Mouse (Mus musculus) lung, postnatal 4 days (tissue): Measurements from ENCODE around the gene 2610028H24Rik.

ENCODE experiments used
- DNase-seq, 2 experiments: peaks; one replicate each; pipeline ENCODE4 v3.0.0; 2021

2610028H24Rik gene

DNA sequence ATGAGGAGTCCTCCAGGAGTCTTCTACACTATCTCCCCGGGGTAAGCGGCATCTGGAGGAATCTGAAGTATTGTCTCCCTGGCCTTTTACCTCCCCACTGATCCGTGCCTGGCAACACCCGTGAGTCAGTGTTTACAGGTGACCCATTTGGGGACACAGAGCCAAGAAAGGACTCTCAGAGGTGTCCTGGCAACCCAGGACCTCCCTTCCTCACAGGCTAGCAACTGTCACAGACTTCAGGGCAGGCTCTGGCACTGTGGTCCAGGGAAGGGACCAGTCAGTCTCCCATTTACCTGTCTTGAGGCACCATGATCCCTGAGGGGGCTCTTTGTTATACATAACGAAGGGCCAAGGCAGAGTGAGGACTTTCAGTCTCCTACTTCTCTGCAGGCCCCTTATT, at the start of gene 2610028H24Rik:
Gene 2610028H24Rik, plus strand, starts transcription at position 231 of the 400 bp plus-strand sequence.
- no peak for DNase-seq

DNA sequence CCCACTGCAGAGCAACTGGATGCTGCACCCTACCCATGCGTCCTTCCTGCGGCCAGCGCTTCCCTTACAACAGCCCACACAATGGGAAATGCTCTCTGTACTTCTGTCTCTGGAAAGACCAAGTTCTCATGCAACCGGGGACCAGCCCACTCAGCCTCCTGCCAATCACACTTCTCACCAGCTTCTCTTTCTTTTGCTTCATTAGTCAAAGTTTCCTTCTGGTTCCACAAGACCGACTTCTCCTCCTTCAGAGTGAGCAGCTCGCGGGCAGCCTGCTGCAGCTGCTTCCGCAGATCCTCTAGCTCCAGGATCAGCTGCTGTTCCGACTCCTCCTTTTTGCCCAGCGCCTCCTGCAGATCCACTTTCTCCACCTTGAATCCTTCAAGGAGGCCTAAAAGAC, 40.4 kb upstream of the 2610028H24Rik start:
- no peak for DNase-seq

DNA sequence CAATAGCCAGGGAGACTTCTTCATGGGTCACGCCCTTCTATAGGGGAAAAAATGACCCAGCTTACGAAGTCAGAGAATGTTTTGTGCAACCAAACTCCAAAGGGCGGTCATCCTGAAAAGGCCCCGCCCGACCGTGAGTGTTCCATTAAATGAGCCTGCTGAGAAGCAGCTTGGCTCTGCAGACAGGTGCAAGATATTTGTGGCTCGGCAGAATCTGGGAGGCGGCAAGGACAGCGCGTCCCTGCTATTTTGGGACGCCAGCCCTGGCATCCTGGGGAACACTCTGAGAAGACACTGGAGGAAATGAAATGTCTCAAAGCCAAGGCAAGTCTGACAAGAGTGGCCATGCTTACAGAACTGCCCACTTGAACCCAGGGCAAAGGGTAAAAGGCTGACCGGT, 32.1 kb upstream of the 2610028H24Rik start:
- DNase-seq = no peak

- DNase-seq = no peak
These were observed 23.2 kb upstream of the 2610028H24Rik start for GRCm38 (mm10) chr10:76425674-76426073.

GRCm38 (mm10) chr10:76433925-76434324, 15.0 kb upstream of the 2610028H24Rik start:
- DNase-seq = peak in 1 of 2 experiments; percentile 40

DNA sequence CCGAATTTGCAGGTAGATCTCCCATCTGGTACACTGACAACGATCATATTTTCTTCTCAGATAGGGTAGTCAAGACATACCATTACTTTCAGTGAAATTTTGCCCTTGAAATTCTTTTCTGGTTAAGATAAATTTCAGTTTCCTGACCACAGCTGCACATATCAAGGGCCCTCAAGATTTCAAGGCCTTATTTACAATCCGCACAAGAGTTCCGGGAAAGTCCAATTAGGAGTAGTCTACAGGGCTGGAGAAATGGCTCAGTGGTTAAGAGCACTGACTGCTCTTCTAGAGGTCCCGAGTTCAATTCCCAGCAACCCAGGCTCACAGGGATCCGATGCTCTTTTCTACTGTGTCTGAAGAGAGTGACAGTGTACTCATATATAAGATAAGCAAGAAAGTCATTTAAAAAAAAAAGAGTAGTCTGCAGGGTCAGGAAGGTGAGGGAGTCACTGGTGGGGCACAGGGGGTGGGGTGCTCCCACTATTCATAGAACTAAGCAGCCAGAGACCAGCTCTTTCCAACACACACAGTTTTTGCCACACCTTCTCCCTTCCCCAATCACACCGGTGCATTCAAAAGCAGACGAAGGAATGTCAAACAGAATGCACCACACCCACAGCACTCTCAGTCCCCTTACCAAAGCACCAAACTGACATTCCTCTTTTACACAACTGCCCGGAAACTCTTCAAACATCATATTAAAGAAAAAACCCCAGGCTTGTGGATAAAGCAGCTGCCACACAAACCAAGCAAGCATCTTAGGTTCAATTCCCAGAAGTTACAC, 9.6 kb upstream of the 2610028H24Rik start:
- no peak for DNase-seq

GRCm38 (mm10) chr10:76440281-76440680, 8.6 kb upstream of the 2610028H24Rik start, which contains the start of gene AC141477.1:
AC141477.1 (minus strand) TSS chr10:76440444.
- no peak for DNase-seq

GRCm38 (mm10) chr10:76442178-76443088, 6.4 kb upstream of the 2610028H24Rik start, which contains the start of gene Pcnt:
Pcnt (minus strand) TSS chr10:76442786.
- peak; percentile 98 to 99 for DNase-seq

GRCm38 (mm10) chr10:76445996-76446681, 2.7 kb upstream of the 2610028H24Rik start:
- DNase-seq = peak; percentile 53 to 56

- peak; percentile 75 to 83 for DNase-seq
These were observed 1.3 kb upstream of the 2610028H24Rik start for GRCm38 (mm10) chr10:76447406-76448229.

- DNase-seq = peak; percentile 49 to 68
These were observed 6.4 kb downstream of the 2610028H24Rik start for GRCm38 (mm10) chr10:76455289-76455688.

DNA sequence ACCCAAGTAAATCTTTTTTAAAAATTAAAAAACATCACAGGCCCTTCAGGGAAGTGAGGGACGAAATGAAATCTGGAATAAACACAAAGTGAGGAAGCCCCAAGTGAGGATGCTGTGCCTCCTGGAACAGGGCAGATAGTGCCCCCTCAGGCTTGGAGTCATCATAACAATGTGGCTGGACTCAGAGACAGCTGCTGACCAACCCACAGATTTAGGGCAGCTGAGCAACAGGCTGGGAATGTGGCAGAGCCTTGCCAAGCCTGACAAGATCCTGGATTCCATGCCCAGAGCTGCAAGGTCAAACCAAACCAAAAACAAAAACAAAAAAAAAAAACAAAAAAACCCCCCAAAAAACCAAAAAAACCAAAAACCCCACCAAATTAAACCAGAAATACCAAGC, 12.4 kb downstream of the 2610028H24Rik start:
- DNase-seq = no peak

- no peak for DNase-seq
These were observed 13.4 kb downstream of the 2610028H24Rik start for GRCm38 (mm10) chr10:76462312-76462711.

DNA sequence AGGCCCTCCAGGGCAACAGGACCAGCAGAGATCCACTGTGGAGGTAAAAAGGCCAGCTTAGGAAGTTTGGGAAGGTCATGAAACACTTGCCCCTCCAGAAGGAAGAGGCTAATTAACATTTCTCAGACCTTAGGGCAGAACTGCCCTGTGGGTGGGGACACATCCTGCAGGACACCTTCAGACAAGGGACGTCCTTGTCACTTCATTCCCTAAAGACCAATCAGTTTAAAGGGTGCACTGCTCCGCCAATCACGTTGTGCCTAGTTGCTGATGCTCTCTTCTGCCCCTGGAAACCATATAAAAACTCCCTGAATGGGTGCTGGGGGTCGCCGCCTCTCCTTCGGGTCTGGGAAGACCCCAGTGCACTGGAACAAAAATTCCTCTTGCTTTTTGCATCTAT, 13.8 kb downstream of the 2610028H24Rik start:
- DNase-seq = no peak

DNA sequence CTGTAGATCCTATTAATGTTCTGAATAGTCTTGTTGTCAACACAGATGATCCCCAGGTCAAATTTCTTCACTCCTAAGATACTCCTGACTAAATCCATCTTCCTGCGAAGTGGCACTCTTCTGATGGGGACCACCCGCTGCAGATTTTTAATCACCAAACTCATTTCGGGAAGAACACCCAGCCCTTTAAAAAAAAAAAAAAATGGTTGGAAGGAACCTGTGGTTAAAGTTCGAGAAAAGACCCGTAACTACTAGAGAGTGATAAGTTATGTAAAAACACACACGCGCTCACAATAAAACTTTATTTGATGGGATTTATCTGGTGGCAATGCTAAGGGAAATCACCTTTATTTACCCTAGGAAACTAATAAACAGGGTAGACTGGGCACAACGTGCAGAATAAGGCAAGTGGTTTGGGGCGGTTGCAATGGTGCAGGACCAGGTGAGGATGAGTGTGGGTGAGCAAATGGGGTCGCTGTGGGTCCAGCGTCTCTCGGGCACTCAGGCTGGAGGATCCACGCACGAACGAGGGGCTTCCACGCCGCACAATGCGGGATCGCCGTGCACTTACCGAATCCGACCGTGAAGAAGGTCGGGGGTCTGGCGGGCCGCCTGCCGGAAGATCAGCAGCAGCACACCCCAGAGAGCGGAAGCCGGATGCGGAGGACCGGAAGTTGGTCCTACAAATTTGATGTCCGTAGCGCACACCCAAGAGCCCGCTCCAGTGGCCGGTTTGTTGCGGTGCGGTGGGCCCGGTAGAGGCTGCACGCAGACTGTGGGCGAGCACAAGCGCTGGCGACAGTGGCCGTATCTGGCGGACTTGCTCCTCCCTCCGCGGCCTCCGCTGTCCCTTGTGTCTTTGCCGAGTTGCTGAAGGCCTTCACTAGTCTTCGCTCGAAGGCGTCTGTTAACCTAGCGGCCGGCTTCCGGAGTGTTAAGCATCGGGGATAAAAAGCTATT, 19.6 kb downstream of the 2610028H24Rik start, which contains the start of the genes Mcm3ap and Ybey:
Gene Mcm3ap, plus strand, starts transcription at position 725 of the 960 bp plus-strand sequence.
Gene Ybey, minus strand, starts transcription at position 912 of the 960 bp plus-strand sequence.
- peak; percentile 92 to 94 for DNase-seq

DNA sequence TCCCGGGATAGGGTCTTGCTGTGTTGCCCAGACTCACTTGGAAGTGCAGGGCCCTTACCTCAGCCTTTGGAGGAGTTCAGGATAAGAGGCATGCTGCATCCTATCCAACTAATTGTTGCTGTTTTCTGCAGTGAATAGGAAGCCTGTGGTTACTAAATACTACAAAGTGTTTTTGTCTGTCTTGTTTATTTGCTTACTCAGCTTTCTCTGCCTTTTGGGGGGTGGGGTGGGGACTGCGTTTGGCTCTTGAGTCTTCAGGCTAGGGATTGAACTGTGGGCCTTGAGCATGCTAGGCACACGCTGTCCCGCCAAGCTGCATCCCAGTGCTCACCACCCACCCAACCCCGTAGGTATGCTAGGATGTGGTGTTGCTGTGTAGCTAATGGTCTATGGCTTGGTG, 24.9 kb downstream of the 2610028H24Rik start:
- DNase-seq = no peak

DNA sequence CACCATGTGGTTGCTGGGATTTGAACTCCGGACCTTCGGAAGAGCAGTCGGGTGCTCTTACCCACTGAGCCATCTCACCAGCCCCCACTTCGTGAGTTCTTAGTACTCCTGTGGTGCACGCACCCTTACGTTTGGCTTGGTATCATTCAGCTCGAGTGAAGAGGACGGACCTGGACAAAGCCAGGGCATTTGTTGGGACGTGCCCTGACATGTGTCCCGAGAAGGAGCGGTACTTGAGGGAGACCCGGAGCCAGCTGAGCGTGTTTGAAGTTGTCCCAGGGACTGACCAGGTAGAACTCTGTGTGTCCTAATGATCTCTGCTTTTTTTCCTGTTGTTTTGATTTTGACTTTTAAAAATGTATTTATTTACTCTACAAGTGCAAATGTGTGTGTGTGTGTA, 32.0 kb downstream of the 2610028H24Rik start:
- DNase-seq = no peak

DNA sequence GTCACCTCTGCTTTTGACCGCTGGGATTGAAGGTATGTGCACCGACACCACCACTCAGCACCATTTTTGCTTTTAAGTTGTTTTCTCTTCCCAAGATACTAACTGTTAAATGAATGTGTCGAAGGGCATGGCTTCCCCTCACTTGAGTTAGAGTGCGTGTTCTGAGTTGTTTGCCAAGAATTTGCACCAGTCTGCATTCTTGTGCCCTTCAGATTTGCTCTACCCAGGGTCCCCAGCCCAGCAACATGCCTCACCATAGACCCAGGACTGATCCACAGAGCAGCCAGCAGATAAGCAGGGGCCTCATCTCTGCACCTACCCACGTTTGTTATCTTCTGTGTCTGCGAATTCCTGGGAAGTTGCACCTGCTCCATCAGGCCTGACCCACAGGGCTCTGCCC, 32.6 kb downstream of the 2610028H24Rik start:
- DNase-seq = no peak

- no peak for DNase-seq
These were observed 37.4 kb downstream of the 2610028H24Rik start for GRCm38 (mm10) chr10:76486302-76486701.

DNA sequence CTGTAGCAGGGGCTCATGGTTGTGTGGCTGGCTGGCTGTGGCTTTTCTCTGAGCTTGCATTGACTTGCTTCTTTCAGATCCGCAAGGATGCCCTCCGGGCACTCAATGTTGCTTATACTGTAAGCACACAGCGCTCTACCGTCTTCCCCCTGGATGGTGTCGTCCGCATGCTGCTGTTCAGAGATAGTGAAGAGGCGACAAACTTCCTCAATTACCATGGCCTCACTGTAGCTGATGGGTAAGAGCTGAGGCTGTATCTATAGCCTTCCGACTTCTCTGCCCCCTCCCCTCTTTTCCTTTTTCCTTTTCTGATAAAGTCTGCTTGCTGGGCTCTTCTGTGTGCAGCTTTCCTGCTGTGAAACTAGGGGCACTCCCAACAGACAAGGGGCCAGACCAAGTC, 39.4 kb downstream of the 2610028H24Rik start:
- DNase-seq = no peak

GRCm38 (mm10) chr10:76489205-76489604, 40.3 kb downstream of the 2610028H24Rik start:
- DNase-seq = no peak
